Mouse (Mus musculus) midbrain, embryonic 12.5 days (tissue): ENCODE measurements around the gene Mrps15. TPM values are rescaled to one million over a fixed set of nuclear protein-coding genes. Genes with fewer than 3 reads are reported as not detected.
"Not testable (repeated sequence)": the region's sequence is repeated elsewhere in the genome, so short reads cannot be mapped to it uniquely, and the experiment has no call there.

Experiments
- ATAC-seq: fragments of 200-750 bp; cut with Nextera tagmentation; 2 replicates; pipeline ENCODE4 v1.8.0; 2017; ENCODE audit warnings: low read depth, moderate TSS enrichment, moderate library complexity; ENCODE audit not compliant: low FRiP score
- H3K27ac ChIP-seq: fragments of 300-500 bp; sonication (generic); replicated peaks from 2 replicates; pipeline ENCODE4 v1.5.1; 2016; ENCODE audit warnings: mild to moderate bottlenecking
- H3K27me3 ChIP-seq: fragments of 300-500 bp; sonication (generic); 2 replicates; pipeline ENCODE4 v1.6.1; 2016; ENCODE audit warnings: mild to moderate bottlenecking
- H3K36me3 ChIP-seq: fragments of 300-500 bp; sonication (generic); 2 replicates; pipeline ENCODE4 v1.6.1; 2016
- H3K4me1 ChIP-seq: fragments of 300-500 bp; sonication (generic); 2 replicates; pipeline ENCODE4 v1.6.1; 2016
- H3K4me2 ChIP-seq: fragments of 300-500 bp; sonication (generic); replicated peaks from 2 replicates; pipeline ENCODE4 v1.6.1; 2016; ENCODE audit warnings: mild to moderate bottlenecking, moderate library complexity
- H3K4me3 ChIP-seq: fragments of 300-500 bp; sonication (generic); 2 replicates; pipeline ENCODE4 v1.5.1; 2016; ENCODE audit warnings: mild to moderate bottlenecking
- H3K9ac ChIP-seq: fragments of 300-500 bp; sonication (generic); replicated peaks from 2 replicates; pipeline ENCODE4 v1.6.1; 2016; ENCODE audit warnings: mild to moderate bottlenecking, moderate library complexity
- H3K9me3 ChIP-seq: fragments of 300-500 bp; sonication (generic); 2 replicates; pipeline ENCODE4 v1.6.1; 2016; ENCODE audit warnings: mild to moderate bottlenecking
- WGBS: fragments of 180-500 bp; shearing (Covaris S2); methylation state at CpG from one replicate; pipeline ENCODE4 v1.1.7; 2016; 5-methylcytosine and 5-hydroxymethylcytosine counted together
- polyA plus RNA-seq: library from polyadenylated mRNA; unstranded; fragments of >200 nt; fragmentation: Nextera tagmentation; extraction: Ambion mirVana; gene quantifications from 2 replicates; pipeline ENCODE4 v1.2.1, GENCODE M21; 2016

Mrps15 gene
- polyA plus RNA-seq, 1 experiment from 2014 or later, result 129 TPM

DNA sequence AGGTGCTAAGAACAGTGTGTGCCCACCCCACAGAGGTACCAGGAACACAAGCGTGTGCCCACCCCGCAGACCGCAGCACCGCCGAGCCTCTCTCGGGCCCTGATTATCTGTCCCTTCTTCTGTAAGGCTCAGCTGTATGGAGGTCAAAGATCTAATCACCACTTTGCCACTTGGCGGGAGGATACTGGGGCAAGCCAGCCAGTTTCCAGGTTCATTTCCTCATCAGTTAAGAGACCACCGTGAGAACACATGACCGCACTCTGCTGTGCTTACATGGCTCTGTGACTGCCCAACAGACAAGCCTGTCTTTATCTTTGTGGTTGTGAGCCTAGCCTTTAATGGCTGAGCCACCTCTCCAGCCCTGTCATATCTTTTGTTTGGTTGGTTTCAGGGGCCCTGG, 36.3 kb downstream of the Mrps15 start:
- H3K4me1 ChIP-seq, result no peaks in the 10 kb centered on the region
- H3K27ac ChIP-seq, result no peak overlapping the region
- WGBS, result 93% methylated on average over 9 of the region's 9 CpGs
- H3K9me3 ChIP-seq, result no peaks in the 10 kb centered on the region
- no peak for ATAC-seq
- no peaks in the 10 kb centered on the region for H3K27me3 ChIP-seq
- H3K4me2 ChIP-seq, result no peak overlapping the region
- no peak overlapping the region for H3K9ac ChIP-seq
- H3K4me3 ChIP-seq, result no peak overlapping the region
- H3K36me3 ChIP-seq, result peaks cover 20% of the 10 kb centered on the region; the same call in 1 of the 2 replicates

- H3K4me2 ChIP-seq, result no peak overlapping the region
- no peaks in the 10 kb centered on the region for H3K4me1 ChIP-seq
- no peak for ATAC-seq
- H3K27ac ChIP-seq, result no peak overlapping the region
- no peak overlapping the region for H3K9ac ChIP-seq
- no peak overlapping the region for H3K4me3 ChIP-seq
- H3K9me3 ChIP-seq, result no peaks in the 10 kb centered on the region
- 76% methylated on average over 8 of the region's 8 CpGs for WGBS
- H3K27me3 ChIP-seq, result no peaks in the 10 kb centered on the region
- H3K36me3 ChIP-seq, result peaks cover 27% of the 10 kb centered on the region; the same call in 1 of the 2 replicates
These were observed 37.7 kb downstream of the Mrps15 start for GRCm38 (mm10) chr4:126084382-126084781.

DNA sequence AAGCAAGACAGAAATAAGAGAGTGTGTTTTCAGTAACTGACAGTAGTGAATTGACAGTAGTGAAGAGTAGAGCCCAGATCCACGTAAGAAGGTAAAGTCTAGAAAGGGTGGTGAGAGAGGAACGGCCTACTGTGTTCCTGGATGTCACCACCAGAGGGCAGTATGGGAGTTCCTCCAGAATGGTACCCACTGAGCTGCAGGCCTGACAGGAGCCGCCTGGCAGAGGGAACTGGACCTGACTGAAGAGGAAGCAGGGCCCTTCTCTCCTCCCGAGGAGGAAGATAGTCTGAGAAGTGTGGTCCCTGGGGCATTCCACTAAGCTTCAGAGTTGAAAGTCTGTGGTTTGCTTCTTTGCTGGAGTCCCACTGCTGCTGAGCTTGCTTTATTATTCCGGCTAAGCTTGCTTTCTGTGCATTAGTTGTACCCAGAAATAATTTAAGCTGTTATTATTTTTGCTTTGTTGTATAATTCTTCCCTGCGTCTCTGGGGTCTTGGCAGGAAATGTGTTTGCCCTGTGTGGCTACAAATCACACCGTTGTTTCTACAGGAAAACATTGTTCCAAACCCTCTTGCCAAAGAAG, 39.4 kb downstream of the Mrps15 start:
- H3K4me2 ChIP-seq, result no peak overlapping the region
- WGBS, result 39% methylated on average over 7 of the region's 7 CpGs
- H3K9me3 ChIP-seq, result no peaks in the 10 kb centered on the region
- H3K9ac ChIP-seq, result no peak overlapping the region
- H3K4me1 ChIP-seq, result no peaks in the 10 kb centered on the region
- H3K4me3 ChIP-seq, result no peak overlapping the region
- H3K27me3 ChIP-seq, result no peaks in the 10 kb centered on the region
- peaks cover 27% of the 10 kb centered on the region; the same call in 1 of the 2 replicates for H3K36me3 ChIP-seq
- no peak overlapping the region for H3K27ac ChIP-seq
- no peak for ATAC-seq

- Histone ChIP-seq H3K27ac (no peak overlapping the region), H3K27me3 (no peaks in the 10 kb centered on the region), H3K4me3 (no peak overlapping the region), H3K36me3 (0 out of 2 replicates have a peak, but pooled peaks cover 11% of the 10 kb centered on the region), H3K9ac (no peak overlapping the region), H3K4me1 (no peaks in the 10 kb centered on the region), H3K9me3 (no peaks in the 10 kb centered on the region), H3K4me2 (no peak overlapping the region)
- ATAC-seq, result no peak
- 91% methylated on average over 7 of the region's 7 CpGs for WGBS
These were observed 43.5 kb downstream of the Mrps15 start for GRCm38 (mm10) chr4:126090101-126090847.

DNA sequence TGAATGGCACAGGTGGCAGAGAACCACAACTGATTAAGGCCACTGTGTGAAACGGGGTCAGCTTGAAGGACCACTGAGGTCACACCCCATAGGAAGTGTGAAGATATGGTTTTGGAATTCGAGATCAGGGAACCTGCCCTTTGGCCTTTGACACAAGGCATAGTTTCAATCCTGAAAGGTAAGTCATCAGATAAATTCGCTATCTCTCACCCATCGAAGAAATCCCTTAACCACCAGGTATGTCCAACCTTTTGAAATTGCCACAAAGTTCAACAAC, 44.1 kb downstream of the Mrps15 start:
- H3K27me3 ChIP-seq, result no peaks in the 10 kb centered on the region
- ATAC-seq, result no peak
- H3K4me2 ChIP-seq, result no peak overlapping the region
- H3K4me3 ChIP-seq, result no peak overlapping the region
- H3K36me3 ChIP-seq, result 0 out of 2 replicates have a peak, but pooled peaks cover 11% of the 10 kb centered on the region
- 86% methylated on average over 4 of the region's 4 CpGs for WGBS
- no peak overlapping the region for H3K9ac ChIP-seq
- no peaks in the 10 kb centered on the region for H3K9me3 ChIP-seq
- H3K4me1 ChIP-seq, result no peaks in the 10 kb centered on the region
- H3K27ac ChIP-seq, result no peak overlapping the region

GRCm38 (mm10) chr4:126091873-126092272, 45.1 kb downstream of the Mrps15 start:
- Histone ChIP-seq H3K9me3 (no peaks in the 10 kb centered on the region), H3K27ac (no peak overlapping the region), H3K9ac (no peak overlapping the region), H3K27me3 (no peaks in the 10 kb centered on the region), H3K4me2 (no peak overlapping the region), H3K36me3 (0 out of 2 replicates have a peak, but pooled peaks cover 11% of the 10 kb centered on the region), H3K4me3 (no peak overlapping the region), H3K4me1 (0 out of 2 replicates have a peak, but pooled peaks cover under 1% of the 10 kb centered on the region)
- no peak for ATAC-seq
- 86% methylated on average over 8 of the region's 8 CpGs for WGBS

- H3K9me3 ChIP-seq, ATAC-seq, H3K4me1 ChIP-seq, H3K9ac ChIP-seq, H3K36me3 ChIP-seq, H3K27ac ChIP-seq, H3K4me3 ChIP-seq, H3K27me3 ChIP-seq: not testable (repeated sequence)
- H3K4me2 ChIP-seq, result peak overlapping the region; percentile 57; the same call in 1 of the 2 replicates
- WGBS, result 56% methylated on average over 14 of the region's 14 CpGs
These were observed 49.1 kb downstream of the Mrps15 start for GRCm38 (mm10) chr4:126095622-126096430.

- Histone ChIP-seq H3K9ac (peak within 1 kb of the TSS; percentile 65), H3K4me2 (peak within 1 kb of the TSS; percentile 57), H3K36me3 (peaks cover 6% of the 10 kb centered on the region), H3K27ac (peak within 1 kb of the TSS; percentile 74), H3K27me3 (no peaks in the 10 kb centered on the region), H3K4me1 (peaks cover 9% of the 10 kb centered on the region; the same call in 1 of the 2 replicates), H3K4me3 (peak within 1 kb of the TSS; percentile 62), H3K9me3 (no peaks in the 10 kb centered on the region)
- ATAC-seq, result peak; percentile 97
- WGBS, result 4% methylated on average over 37 of the region's 37 CpGs
These were observed 49.9 kb downstream of the Mrps15 start, which contains the start of gene Lsm10 for GRCm38 (mm10) chr4:126096464-126097111. Gene Lsm10 (plus strand): TSS chr4:126096623.

DNA sequence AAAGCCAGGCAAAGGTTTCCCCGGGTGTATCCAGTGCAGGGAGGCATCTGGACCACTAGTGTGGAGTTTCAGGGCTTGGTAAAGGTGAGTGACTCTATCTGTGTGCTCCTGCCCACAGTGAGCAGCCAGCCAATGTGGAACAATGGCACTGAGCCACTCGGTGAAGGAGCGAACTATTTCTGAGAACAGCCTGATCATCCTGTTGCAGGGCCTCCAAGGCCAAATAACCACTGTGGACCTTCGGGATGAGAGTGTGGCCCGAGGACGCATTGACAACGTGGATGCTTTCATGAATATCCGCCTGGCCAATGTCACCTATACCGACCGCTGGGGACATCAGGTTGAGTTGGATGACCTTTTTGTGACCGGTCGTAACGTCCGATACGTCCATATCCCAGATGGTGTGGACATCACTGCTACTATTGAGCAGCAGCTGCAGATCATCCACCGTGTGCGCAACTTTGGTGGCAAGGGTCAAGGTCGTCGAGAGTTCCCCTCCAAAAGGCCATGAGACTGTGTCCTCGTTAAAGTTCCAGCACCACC, 51.1 kb downstream of the Mrps15 start:
- no peaks in the 10 kb centered on the region for H3K9me3 ChIP-seq
- H3K27ac ChIP-seq, result no peak overlapping the region
- H3K4me1 ChIP-seq, result peaks cover 14% of the 10 kb centered on the region
- peaks cover 6% of the 10 kb centered on the region for H3K36me3 ChIP-seq
- H3K4me3 ChIP-seq, result no peak overlapping the region
- ATAC-seq, result no peak
- WGBS, result 93% methylated on average over 20 of the region's 20 CpGs
- no peaks in the 10 kb centered on the region for H3K27me3 ChIP-seq
- no peak overlapping the region for H3K4me2 ChIP-seq
- H3K9ac ChIP-seq, result no peak overlapping the region

DNA sequence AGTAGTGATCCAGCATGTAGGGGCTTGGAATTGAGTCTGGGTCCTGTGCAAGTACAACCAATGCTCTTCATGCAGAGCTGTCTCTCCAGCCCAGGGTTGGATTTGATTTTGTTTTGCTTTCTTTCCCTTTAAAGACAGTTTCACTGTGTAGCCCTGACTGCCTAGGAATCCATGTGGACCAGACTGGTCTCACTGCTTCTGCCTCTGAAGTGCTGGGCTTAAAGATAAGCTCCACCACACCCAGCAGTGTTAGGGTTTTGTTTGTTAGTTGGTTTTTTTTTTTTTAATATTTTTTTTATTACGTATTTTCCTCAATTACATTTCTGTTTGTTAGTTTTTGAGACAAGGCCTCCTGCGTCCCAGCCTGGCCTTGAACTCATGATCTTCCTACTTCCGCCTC, 52.6 kb downstream of the Mrps15 start:
- Histone ChIP-seq H3K4me2 (no peak overlapping the region), H3K9me3 (no peaks in the 10 kb centered on the region), H3K9ac (no peak overlapping the region), H3K27me3 (no peaks in the 10 kb centered on the region), H3K27ac (no peak overlapping the region), H3K36me3 (peaks cover 6% of the 10 kb centered on the region), H3K4me3 (no peak overlapping the region), H3K4me1 (peaks cover 21% of the 10 kb centered on the region)
- 87% methylated on average over 3 of the region's 3 CpGs for WGBS
- no peak for ATAC-seq

- no peak overlapping the region for H3K4me3 ChIP-seq
- peaks cover 6% of the 10 kb centered on the region for H3K36me3 ChIP-seq
- no peak overlapping the region for H3K4me2 ChIP-seq
- H3K9me3 ChIP-seq, result no peaks in the 10 kb centered on the region
- WGBS, result 84% methylated on average over 3 of the region's 3 CpGs
- no peak overlapping the region for H3K27ac ChIP-seq
- ATAC-seq, result no peak
- H3K9ac ChIP-seq, result no peak overlapping the region
- peaks cover 33% of the 10 kb centered on the region for H3K4me1 ChIP-seq
- H3K27me3 ChIP-seq, result no peaks in the 10 kb centered on the region
These were observed 54.0 kb downstream of the Mrps15 start for GRCm38 (mm10) chr4:126100764-126101163.
